8 mouse cellular contexts compared by ENCODE assay signal in genomic region chr3:82875671-82876371, GRCm38 (mm10). TPM values are rescaled to one million over a fixed set of nuclear protein-coding genes. Genes with fewer than 3 reads are reported as not detected.
DNase-seq lines count a peak whose midpoint lies in the region; ATAC-seq lines count a peak whose summit lies in the region.

No protein-coding gene starts in this region.

- no peak overlapping the region for H3K27ac ChIP-seq in kidney, embryonic 16.5 days (ENCODE audit: low read length)
- H3K27ac ChIP-seq in embryonic facial prominence, embryonic 12.5 days, result no peak overlapping the region
- H3K27ac ChIP-seq in hindbrain, embryonic 11.5 days (ENCODE audit: low read depth, low read length), result no peak overlapping the region

- 0 out of 2 replicates have a peak, but pooled peaks cover 6% of the 10 kb centered on the region for H3K4me1 ChIP-seq in kidney, embryonic 16.5 days (ENCODE audit: insufficient read depth, low read length)
- no peaks in the 10 kb centered on the region for H3K4me1 ChIP-seq in embryonic facial prominence, embryonic 12.5 days
- no peaks in the 10 kb centered on the region for H3K4me1 ChIP-seq in hindbrain, embryonic 11.5 days (replicated peaks; ENCODE audit: control insufficient read depth, insufficient read depth, low read length)

- peak overlapping the region; percentile 40 for H3K4me3 ChIP-seq in kidney, embryonic 16.5 days (ENCODE audit: low read length)
- peak overlapping the region; percentile 43 for H3K4me3 ChIP-seq in embryonic facial prominence, embryonic 12.5 days
- H3K4me3 ChIP-seq in hindbrain, embryonic 11.5 days (ENCODE audit: low read depth, low read length), result peak overlapping the region; percentile 26

- H3K36me3 ChIP-seq in kidney, embryonic 16.5 days (ENCODE audit: insufficient read depth, low read length), result no peaks in the 10 kb centered on the region
- H3K36me3 ChIP-seq in embryonic facial prominence, embryonic 12.5 days, result no peaks in the 10 kb centered on the region
- no peaks in the 10 kb centered on the region for H3K36me3 ChIP-seq in hindbrain, embryonic 11.5 days (ENCODE audit: control insufficient read depth, insufficient read depth, low read length)

- peak; percentile 62 for ATAC-seq in kidney, embryonic 16.5 days (ENCODE audit: low FRiP score, low TSS enrichment)
- ATAC-seq in embryonic facial prominence, embryonic 12.5 days (ENCODE audit: insufficient number of reproducible peaks, insufficient read depth, low FRiP score, low TSS enrichment), result 0 out of 2 replicates have a peak, but pooled peaks have one; percentile 55
- peak; percentile 66 for ATAC-seq in hindbrain, embryonic 11.5 days (ENCODE audit: low FRiP score)

- peaks cover 25% of the 10 kb centered on the region for H3K27me3 ChIP-seq in kidney, embryonic 16.5 days (ENCODE audit: insufficient read depth, low read length)
- H3K27me3 ChIP-seq in embryonic facial prominence, embryonic 12.5 days, result peaks cover 18% of the 10 kb centered on the region
- H3K27me3 ChIP-seq in hindbrain, embryonic 11.5 days (ENCODE audit: control insufficient read depth, insufficient read depth, low read length), result peaks cover 16% of the 10 kb centered on the region

- no peak for DNase-seq in kidney, adult 8-10 months
- peak; percentile 25 for DNase-seq in hindbrain, embryonic 11.5 days (ENCODE audit: low spot score)
- DNase-seq in lung, postnatal 4 days, result peak; percentile 9 to 31
- no peak for DNase-seq in spleen, postnatal 14 days (ENCODE audit: low spot score in 2 of 2)
- no peak for DNase-seq in right cerebral cortex, postnatal 36 days (ENCODE audit: low spot score in 2 of 2)
- DNase-seq in cerebellum, adult 11-12 months, result no peak

- peak overlapping the region; percentile 24; the same call in 1 of the 2 replicates for H3K9ac ChIP-seq in kidney, embryonic 16.5 days (replicated peaks; ENCODE audit: low read length)
- peak overlapping the region; percentile 24; the same call in 1 of the 2 replicates for H3K9ac ChIP-seq in embryonic facial prominence, embryonic 12.5 days
- H3K9ac ChIP-seq in hindbrain, embryonic 11.5 days (ENCODE audit: low read depth, low read length), result peak overlapping the region; percentile 11; the same call in 1 of the 2 replicates

- WGBS in kidney, embryonic 16.5 days, result 17% methylated on average over 50 of the region's 69 CpGs
- 24% methylated on average over 52 of the region's 69 CpGs for WGBS in embryonic facial prominence, embryonic 12.5 days
- WGBS in hindbrain, embryonic 11.5 days, result 19% methylated on average over 63 of the region's 69 CpGs

- peak overlapping the region; percentile 51 for H3K4me2 ChIP-seq in kidney, embryonic 16.5 days (replicated peaks; ENCODE audit: low read depth, low read length)
- H3K4me2 ChIP-seq in embryonic facial prominence, embryonic 12.5 days (replicated peaks), result peak overlapping the region; percentile 57
- peak overlapping the region; percentile 27 for H3K4me2 ChIP-seq in hindbrain, embryonic 11.5 days (replicated peaks; ENCODE audit: low read depth, low read length)

- no peaks in the 10 kb centered on the region for H3K9me3 ChIP-seq in kidney, embryonic 16.5 days (ENCODE audit: low read length)
- H3K9me3 ChIP-seq in embryonic facial prominence, embryonic 12.5 days, result no peaks in the 10 kb centered on the region
- no peaks in the 10 kb centered on the region for H3K9me3 ChIP-seq in hindbrain, embryonic 11.5 days (ENCODE audit: control insufficient read depth, low read length)

RNA-seq across cellular contexts. Expression of gene Rbm46, which starts 0.5 kb away (rescaled TPM):
- 2.6 and 3.0 TPM in 2 replicates for polyA plus RNA-seq in kidney, embryonic 16.5 days (2015; fragmentation: Nextera tagmentation; extraction: Ambion mirVana)
- polyA plus RNA-seq in embryonic facial prominence, embryonic 12.5 days (2016; fragmentation: Nextera tagmentation; extraction: Ambion mirVana), result 6.0 and 6.4 TPM in 2 replicates
- 3.2 and 3.9 TPM in 2 replicates for polyA plus RNA-seq in hindbrain, embryonic 11.5 days (2014; fragmentation: Nextera tagmentation; extraction: Ambion mirVana)

RNA-seq across cellular contexts. Expression of gene Lrat, which starts 28.0 kb away (rescaled TPM):
- polyA plus RNA-seq in kidney, embryonic 16.5 days (2015; fragmentation: Nextera tagmentation; extraction: Ambion mirVana), result 0.05 and 0.08 TPM in 2 replicates
- polyA plus RNA-seq in embryonic facial prominence, embryonic 12.5 days (2016; fragmentation: Nextera tagmentation; extraction: Ambion mirVana), result 0.06 and 0.09 TPM in 2 replicates
- polyA plus RNA-seq in hindbrain, embryonic 11.5 days (2014; fragmentation: Nextera tagmentation; extraction: Ambion mirVana), result 0.03 TPM in 1 of 2 replicates, not detected in the other

Comparison
In these comparisons a context has a peak if more than half of its experiments do, and no peak if none do; other contexts are left out.
1. DNase-seq: peak in hindbrain, embryonic 11.5 days (single experiment) and lung, postnatal 4 days (2 of 2); none in kidney, adult 8-10 months (0 of 2), spleen, postnatal 14 days (0 of 2), right cerebral cortex, postnatal 36 days (0 of 2) and cerebellum, adult 11-12 months (single experiment).
2. Peak in every context shown above with its lines, with median percentiles within 50 percentile points of each other: ATAC-seq, H3K4me2 ChIP-seq, H3K4me3 ChIP-seq and H3K9ac ChIP-seq.